Mouse (Mus musculus): Measurements from ENCODE around the gene Ube2o. TPM values are rescaled to one million over a fixed set of nuclear protein-coding genes. Genes with fewer than 3 reads are reported as not detected.

Ube2o gene
- polyA plus RNA-seq, 1 experiment from 2014 or later = 23.5 TPM

DNA sequence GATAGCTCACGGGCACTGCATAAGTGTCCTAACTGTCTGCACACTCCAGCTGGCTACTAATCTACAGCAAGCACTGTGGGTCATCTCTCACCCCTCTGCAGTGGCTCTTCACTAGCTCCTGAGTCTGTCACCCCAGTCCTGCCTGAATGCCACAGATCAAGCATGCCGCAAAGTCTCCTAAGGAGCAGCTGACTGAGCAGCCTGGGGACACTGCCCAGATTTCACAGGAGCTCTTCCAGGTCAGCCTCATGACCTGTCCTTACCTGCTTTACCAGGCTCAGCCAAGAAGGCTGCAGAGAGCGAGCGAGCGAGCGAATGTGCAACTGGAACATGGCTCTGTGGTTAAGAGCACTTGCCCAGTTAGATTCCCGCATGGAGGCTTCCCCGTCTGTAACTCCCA lies 13.7 kb downstream of the Ube2o start:
- Histone ChIP-seq H3K36me3 (ENCODE audit: control insufficient read depth, insufficient read depth, low read length) (no peaks in the 10 kb centered on the region), H3K27ac (ENCODE audit: low read depth, low read length) (no peak overlapping the region), H3K27me3 (ENCODE audit: control insufficient read depth, insufficient read depth, low read length) (no peaks in the 10 kb centered on the region), H3K4me1 (replicated peaks; ENCODE audit: control insufficient read depth, insufficient read depth, low read length) (no peaks in the 10 kb centered on the region), H3K9me3 (ENCODE audit: control insufficient read depth, low read length) (no peaks in the 10 kb centered on the region), H3K4me3 (ENCODE audit: low read depth, low read length) (no peak overlapping the region), H3K9ac (ENCODE audit: low read length) (no peak overlapping the region), H3K4me2 (ENCODE audit: low read depth, low read length, severe bottlenecking) (no peak overlapping the region)
- WGBS = 92% methylated on average over 8 of the region's 8 CpGs
- DNase-seq (ENCODE audit: low spot score) (no peak), ATAC-seq (replicated peaks; ENCODE audit: low FRiP score) (no peak)

DNA sequence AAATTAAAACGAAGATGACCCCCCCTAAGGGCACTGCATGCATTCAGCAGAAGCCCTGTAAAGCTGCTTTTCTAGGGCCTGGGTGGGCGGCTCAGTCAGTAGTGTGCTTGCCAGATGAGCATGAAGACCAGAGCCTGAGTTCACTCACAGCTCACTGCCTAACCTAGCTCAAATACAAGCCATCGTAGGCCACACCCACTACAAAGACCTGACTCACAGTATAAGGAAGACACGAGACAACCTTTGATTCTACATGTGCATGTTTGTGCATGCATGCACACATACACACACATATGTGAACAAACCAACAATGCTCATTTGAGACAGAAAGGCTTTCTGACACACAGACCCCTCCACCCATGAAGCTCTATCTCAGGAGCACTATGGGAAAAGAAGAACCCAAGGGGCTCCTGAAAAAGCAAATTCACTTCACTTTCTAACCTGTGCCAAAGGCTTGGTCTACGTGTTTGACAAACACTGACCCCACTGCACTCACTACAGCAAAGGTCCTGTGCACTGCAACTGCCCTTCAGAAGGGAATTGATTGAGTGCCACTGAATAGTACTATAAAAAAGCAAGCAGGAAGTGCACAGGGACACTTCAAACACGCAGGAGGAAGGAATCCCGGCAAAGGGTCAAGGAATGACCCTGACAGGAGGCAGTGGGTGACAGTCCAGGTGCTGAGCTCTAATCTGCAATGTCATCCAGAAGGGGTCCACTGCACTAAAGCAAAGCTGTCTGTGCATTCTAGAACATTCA lies 15.8 kb downstream of the Ube2o start:
- Histone ChIP-seq H3K4me2 (ENCODE audit: low read depth, low read length, severe bottlenecking) (no peak overlapping the region), H3K27ac (ENCODE audit: low read depth, low read length) (no peak overlapping the region), H3K9ac (ENCODE audit: low read length) (no peak overlapping the region), H3K9me3 (ENCODE audit: control insufficient read depth, low read length) (no peaks in the 10 kb centered on the region), H3K4me1 (replicated peaks; ENCODE audit: control insufficient read depth, insufficient read depth, low read length) (no peaks in the 10 kb centered on the region), H3K36me3 (ENCODE audit: control insufficient read depth, insufficient read depth, low read length) (no peaks in the 10 kb centered on the region), H3K4me3 (ENCODE audit: low read depth, low read length) (no peak overlapping the region), H3K27me3 (ENCODE audit: control insufficient read depth, insufficient read depth, low read length) (no peaks in the 10 kb centered on the region)
- DNase-seq (ENCODE audit: low spot score) (no peak), ATAC-seq (replicated peaks; ENCODE audit: low FRiP score) (no peak)
- WGBS = 85% methylated on average over 7 of the region's 7 CpGs

DNA sequence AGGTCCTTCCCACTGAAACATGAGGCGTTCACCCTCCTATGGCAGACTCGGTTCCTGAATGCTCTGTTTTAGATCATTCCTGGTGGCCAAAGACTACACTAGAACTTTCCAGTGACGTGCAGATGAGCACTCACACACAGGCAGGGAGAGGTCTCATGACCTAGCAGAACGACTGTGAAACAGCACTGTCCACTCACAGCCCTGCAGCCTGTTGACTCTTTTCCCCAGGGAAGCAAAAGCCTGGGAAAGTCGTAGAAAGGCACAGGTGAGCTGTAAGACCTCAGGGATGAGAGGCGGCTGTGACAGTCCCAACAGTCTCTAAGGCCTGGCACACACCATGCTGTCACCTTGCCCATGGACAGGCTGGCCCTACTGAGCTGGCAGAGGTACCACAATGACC lies 24.9 kb downstream of the Ube2o start:
- H3K27me3 ChIP-seq (ENCODE audit: control insufficient read depth, insufficient read depth, low read length) = no peaks in the 10 kb centered on the region
- H3K9me3 ChIP-seq (ENCODE audit: control insufficient read depth, low read length) = no peaks in the 10 kb centered on the region
- DNase-seq (ENCODE audit: low spot score) (no peak), ATAC-seq (replicated peaks; ENCODE audit: low FRiP score) (no peak)
- no peak overlapping the region for H3K4me3 ChIP-seq (ENCODE audit: low read depth, low read length)
- H3K4me1 ChIP-seq (replicated peaks; ENCODE audit: control insufficient read depth, insufficient read depth, low read length) = no peaks in the 10 kb centered on the region
- no peak overlapping the region for H3K27ac ChIP-seq (ENCODE audit: low read depth, low read length)
- H3K4me2 ChIP-seq (ENCODE audit: low read depth, low read length, severe bottlenecking) = no peak overlapping the region
- no peaks in the 10 kb centered on the region for H3K36me3 ChIP-seq (ENCODE audit: control insufficient read depth, insufficient read depth, low read length)
- no peak overlapping the region; the same call in 1 of the 2 replicates for H3K9ac ChIP-seq (ENCODE audit: low read length)
- 75% methylated on average over 6 of the region's 6 CpGs for WGBS

DNA sequence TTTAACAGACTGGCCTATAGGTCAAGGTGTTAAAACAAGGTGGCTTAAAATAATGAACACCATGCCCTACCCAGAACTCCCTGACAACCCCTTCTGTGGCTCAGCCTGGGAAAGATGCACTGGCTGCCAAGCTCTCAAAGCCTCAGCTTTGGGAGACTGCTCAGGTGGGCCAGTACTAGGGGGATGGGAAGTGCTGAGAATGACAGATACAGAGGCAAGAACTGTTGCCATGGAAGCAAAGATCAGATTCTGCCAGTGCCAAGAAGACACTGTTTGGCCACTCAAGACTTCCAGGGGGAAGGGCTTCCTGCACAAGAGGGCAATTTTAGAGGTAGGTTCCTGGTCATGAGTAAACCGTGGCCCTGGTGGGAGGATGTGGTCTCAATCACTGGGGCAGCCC lies 25.7 kb downstream of the Ube2o start:
- Histone ChIP-seq H3K36me3 (ENCODE audit: control insufficient read depth, insufficient read depth, low read length) (no peaks in the 10 kb centered on the region), H3K4me2 (ENCODE audit: low read depth, low read length, severe bottlenecking) (no peak overlapping the region), H3K4me1 (replicated peaks; ENCODE audit: control insufficient read depth, insufficient read depth, low read length) (no peaks in the 10 kb centered on the region), H3K27ac (ENCODE audit: low read depth, low read length) (no peak overlapping the region), H3K4me3 (ENCODE audit: low read depth, low read length) (no peak overlapping the region), H3K9ac (ENCODE audit: low read length) (no peak overlapping the region), H3K27me3 (ENCODE audit: control insufficient read depth, insufficient read depth, low read length) (no peaks in the 10 kb centered on the region), H3K9me3 (ENCODE audit: control insufficient read depth, low read length) (no peaks in the 10 kb centered on the region)
- DNase-seq (ENCODE audit: low spot score) = no peak
- 82% methylated on average over 1 of the region's 1 CpGs for WGBS
- ATAC-seq (replicated peaks; ENCODE audit: low FRiP score) = no peak

DNA sequence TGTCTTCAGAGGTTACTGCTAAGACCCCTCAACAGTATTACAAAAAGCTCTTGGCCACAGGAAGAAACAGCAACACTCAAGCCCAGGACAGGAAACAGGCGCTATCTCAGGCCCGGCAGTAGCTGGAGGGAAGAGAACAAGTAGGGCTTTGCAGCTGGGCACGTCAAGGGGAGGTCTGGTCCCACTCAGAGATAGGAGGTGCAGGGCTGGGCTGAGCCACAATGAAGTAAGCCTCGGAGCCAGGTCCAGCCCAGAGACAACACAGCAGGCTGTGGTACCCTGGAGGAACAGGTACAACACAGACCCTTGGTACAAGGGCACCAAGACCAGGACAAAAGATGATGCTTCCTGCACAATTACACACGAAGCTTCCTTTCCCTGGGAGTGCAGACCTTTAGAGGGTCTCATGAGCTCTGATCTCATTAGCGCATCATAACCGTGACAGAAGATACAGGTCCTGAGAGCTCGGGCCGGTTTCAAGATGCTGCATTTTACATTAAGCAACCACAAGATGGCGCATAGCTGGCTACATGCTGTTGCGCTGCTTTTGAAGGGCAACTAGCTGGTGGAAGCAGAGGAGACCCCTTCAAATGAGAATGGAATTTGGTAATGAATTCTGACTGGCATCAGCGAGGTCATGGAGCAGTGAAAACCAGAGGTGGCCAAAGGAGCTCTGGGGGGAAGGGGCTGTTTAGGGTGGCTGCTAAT lies 26.9 kb downstream of the Ube2o start:
- Histone ChIP-seq H3K9me3 (ENCODE audit: control insufficient read depth, low read length) (no peaks in the 10 kb centered on the region), H3K4me2 (ENCODE audit: low read depth, low read length, severe bottlenecking) (no peak overlapping the region), H3K27ac (ENCODE audit: low read depth, low read length) (no peak overlapping the region), H3K4me1 (replicated peaks; ENCODE audit: control insufficient read depth, insufficient read depth, low read length) (no peaks in the 10 kb centered on the region), H3K36me3 (ENCODE audit: control insufficient read depth, insufficient read depth, low read length) (no peaks in the 10 kb centered on the region), H3K4me3 (ENCODE audit: low read depth, low read length) (no peak overlapping the region), H3K27me3 (ENCODE audit: control insufficient read depth, insufficient read depth, low read length) (no peaks in the 10 kb centered on the region), H3K9ac (ENCODE audit: low read length) (no peak overlapping the region)
- ATAC-seq (replicated peaks; ENCODE audit: low FRiP score) = no peak
- DNase-seq (ENCODE audit: low spot score) = no peak
- 55% methylated on average over 12 of the region's 12 CpGs for WGBS

DNA sequence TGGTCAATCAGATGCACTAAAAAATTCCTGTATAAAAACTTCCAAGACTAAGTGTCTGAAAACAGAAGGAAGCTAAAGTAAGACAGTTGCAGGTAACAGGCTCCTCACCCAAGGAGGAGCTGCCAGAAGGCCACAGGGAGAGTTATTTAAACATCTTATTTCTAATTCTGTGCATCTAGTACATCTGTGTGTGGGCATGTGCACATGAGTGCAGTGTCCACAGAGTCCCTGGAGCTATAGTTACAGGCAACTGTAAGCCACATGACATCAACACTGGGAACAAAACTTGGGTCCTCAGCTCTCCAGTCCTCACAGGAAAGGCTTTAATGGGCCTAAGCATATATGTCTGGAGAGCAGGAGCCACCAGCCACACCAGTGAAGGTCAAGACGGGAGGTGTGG lies 29.1 kb downstream of the Ube2o start:
- no peak overlapping the region for H3K27ac ChIP-seq (ENCODE audit: low read depth, low read length)
- H3K36me3 ChIP-seq (ENCODE audit: control insufficient read depth, insufficient read depth, low read length) = no peaks in the 10 kb centered on the region
- H3K27me3 ChIP-seq (ENCODE audit: control insufficient read depth, insufficient read depth, low read length) = no peaks in the 10 kb centered on the region
- H3K9ac ChIP-seq (ENCODE audit: low read length) = no peak overlapping the region
- 85% methylated on average over 1 of the region's 1 CpGs for WGBS
- H3K9me3 ChIP-seq (ENCODE audit: control insufficient read depth, low read length) = no peaks in the 10 kb centered on the region
- DNase-seq (ENCODE audit: low spot score) (no peak), ATAC-seq (replicated peaks; ENCODE audit: low FRiP score) (no peak)
- H3K4me2 ChIP-seq (ENCODE audit: low read depth, low read length, severe bottlenecking) = no peak overlapping the region
- no peaks in the 10 kb centered on the region for H3K4me1 ChIP-seq (replicated peaks; ENCODE audit: control insufficient read depth, insufficient read depth, low read length)
- H3K4me3 ChIP-seq (ENCODE audit: low read depth, low read length) = no peak overlapping the region

DNA sequence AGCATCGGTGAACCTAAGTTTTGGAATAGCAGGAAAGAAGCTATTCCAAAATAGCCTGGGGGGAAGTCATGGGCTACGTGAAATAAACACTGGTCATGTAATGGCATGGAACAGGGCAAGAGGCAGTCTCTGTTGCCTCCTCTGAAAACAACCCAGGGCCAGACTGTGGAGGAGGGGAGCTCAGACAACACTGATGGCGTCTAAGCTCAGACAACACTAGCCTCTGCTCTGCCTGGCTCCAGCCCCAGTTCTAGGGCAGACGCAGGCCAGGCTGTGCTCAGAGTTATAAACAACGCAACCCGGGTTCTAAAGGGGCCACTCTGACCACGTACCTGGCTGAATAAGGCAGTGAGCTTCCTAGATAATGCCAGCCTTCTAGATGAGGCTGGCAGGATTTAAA lies 30.5 kb downstream of the Ube2o start:
- no peak overlapping the region for H3K27ac ChIP-seq (ENCODE audit: low read depth, low read length)
- no peaks in the 10 kb centered on the region for H3K9me3 ChIP-seq (ENCODE audit: control insufficient read depth, low read length)
- no peak overlapping the region for H3K4me3 ChIP-seq (ENCODE audit: low read depth, low read length)
- H3K36me3 ChIP-seq (ENCODE audit: control insufficient read depth, insufficient read depth, low read length) = no peaks in the 10 kb centered on the region
- H3K4me1 ChIP-seq (replicated peaks; ENCODE audit: control insufficient read depth, insufficient read depth, low read length) = no peaks in the 10 kb centered on the region
- H3K9ac ChIP-seq (ENCODE audit: low read length) = no peak overlapping the region
- no peak overlapping the region for H3K4me2 ChIP-seq (ENCODE audit: low read depth, low read length, severe bottlenecking)
- no peak for ATAC-seq (replicated peaks; ENCODE audit: low FRiP score)
- H3K27me3 ChIP-seq (ENCODE audit: control insufficient read depth, insufficient read depth, low read length) = no peaks in the 10 kb centered on the region
- no peak for DNase-seq (ENCODE audit: low spot score)
- 81% methylated on average over 7 of the region's 7 CpGs for WGBS

DNA sequence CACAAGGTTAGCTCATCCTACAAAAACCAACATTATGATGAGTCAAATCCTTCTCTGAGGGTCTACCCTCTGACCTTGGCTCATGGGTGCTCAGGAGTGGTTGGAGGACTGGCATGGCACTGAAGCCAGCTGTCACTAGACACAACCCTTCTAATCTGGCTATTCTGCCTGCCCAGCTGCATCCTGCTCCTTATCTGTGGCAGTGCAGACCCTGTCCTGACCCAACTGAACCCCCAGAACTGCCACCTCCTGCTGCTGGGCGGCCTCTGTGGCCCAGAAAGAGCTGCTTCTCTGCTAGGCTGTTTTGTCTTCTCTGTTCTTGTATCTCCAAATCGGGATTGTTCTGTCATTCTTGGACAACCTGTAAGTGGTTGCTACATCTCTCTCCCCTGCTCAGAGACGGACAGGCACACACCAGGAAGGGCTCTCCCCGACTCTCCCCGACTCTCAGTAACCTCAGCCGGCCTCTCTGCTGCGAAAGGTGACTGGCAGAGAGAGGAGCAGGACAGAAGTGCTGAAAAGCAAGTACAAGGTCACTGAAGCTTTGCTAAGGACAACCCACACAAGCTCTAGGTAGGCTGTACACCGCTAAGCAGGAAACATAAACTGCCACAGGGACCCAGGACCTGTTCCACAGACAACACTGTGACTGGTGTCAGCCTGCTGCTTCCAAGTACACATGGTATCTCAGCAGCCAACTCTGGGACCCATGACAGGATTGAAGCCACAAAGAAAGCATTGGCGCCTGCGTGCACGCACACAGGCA lies 31.8 kb downstream of the Ube2o start:
- Histone ChIP-seq H3K27ac (ENCODE audit: low read depth, low read length) (no peak overlapping the region), H3K27me3 (ENCODE audit: control insufficient read depth, insufficient read depth, low read length) (no peaks in the 10 kb centered on the region), H3K9ac (ENCODE audit: low read length) (no peak overlapping the region), H3K4me3 (ENCODE audit: low read depth, low read length) (no peak overlapping the region), H3K36me3 (ENCODE audit: control insufficient read depth, insufficient read depth, low read length) (no peaks in the 10 kb centered on the region), H3K4me2 (ENCODE audit: low read depth, low read length, severe bottlenecking) (no peak overlapping the region), H3K4me1 (replicated peaks; ENCODE audit: control insufficient read depth, insufficient read depth, low read length) (no peaks in the 10 kb centered on the region), H3K9me3 (ENCODE audit: control insufficient read depth, low read length) (no peaks in the 10 kb centered on the region)
- 90% methylated on average over 11 of the region's 11 CpGs for WGBS
- no peak for ATAC-seq (replicated peaks; ENCODE audit: low FRiP score)
- DNase-seq (ENCODE audit: low spot score) = no peak

Measured in forebrain, embryonic 11.5 days (tissue).